Mouse (Mus musculus) retina, adult 2 months (tissue): ENCODE measurements around the gene Map3k9.

ENCODE experiments used
- DNase-seq: peaks from one replicate; pipeline ENCODE4 v3.0.0-alpha.2; 2012; ENCODE audit warnings: low read depth, low spot score

Gene Map3k9

GRCm38 (mm10) chr12:81712618-81713017 is 68.4 kb downstream of the Map3k9 start:
- DNase-seq, result no peak

GRCm38 (mm10) chr12:81702903-81703302 is 78.1 kb downstream of the Map3k9 start:
- peak; percentile 36 for DNase-seq

GRCm38 (mm10) chr12:81698011-81698410 is 83.0 kb downstream of the Map3k9 start:
- DNase-seq, result no peak

GRCm38 (mm10) chr12:81691177-81691730 is 89.7 kb downstream of the Map3k9 start:
- DNase-seq, result no peak

GRCm38 (mm10) chr12:81690751-81691150 is 90.2 kb downstream of the Map3k9 start:
- no peak for DNase-seq

- DNase-seq, result no peak
Measured at GRCm38 (mm10) chr12:81690111-81690510, 90.9 kb downstream of the Map3k9 start.

- DNase-seq, result no peak
Measured at GRCm38 (mm10) chr12:81689505-81690056, 91.4 kb downstream of the Map3k9 start.

GRCm38 (mm10) chr12:81688537-81688936 is 92.4 kb downstream of the Map3k9 start:
- DNase-seq, result no peak

- DNase-seq, result no peak
Measured at GRCm38 (mm10) chr12:81687873-81688272, 93.1 kb downstream of the Map3k9 start.

GRCm38 (mm10) chr12:81686406-81687117 is 94.4 kb downstream of the Map3k9 start:
- no peak for DNase-seq

- DNase-seq, result no peak
Measured at GRCm38 (mm10) chr12:81685981-81686380, 95.0 kb downstream of the Map3k9 start.

GRCm38 (mm10) chr12:81684096-81684495 is 96.9 kb downstream of the Map3k9 start:
- DNase-seq, result no peak

GRCm38 (mm10) chr12:81683395-81683794 is 97.6 kb downstream of the Map3k9 start:
- DNase-seq, result no peak

GRCm38 (mm10) chr12:81679807-81680529 is 101.0 kb downstream of the Map3k9 start:
- no peak for DNase-seq

GRCm38 (mm10) chr12:81675557-81675956 is 105.4 kb downstream of the Map3k9 start:
- DNase-seq, result no peak
